Mouse (Mus musculus) mouse trophoblast stem cell (cell line): Measurements from ENCODE around the gene Gmds.

Source experiments
- in situ Hi-C, 2 experiments: fragments of 300-500 bp; cut with MseI, MboI; formaldehyde crosslinking; loops; 2 replicates in 1 of 2; 3 replicates in 1 of 2; pipeline ENCODE4 v1.15.1; 2025

Gene Gmds

GRCm38 (mm10) chr13:31878805-31879477 is 459.6 kb downstream of the Gmds start:
- in situ Hi-C loops, result no loop called here

- in situ Hi-C loops, result no loop called here
Measured at GRCm38 (mm10) chr13:31877061-31877460, 461.5 kb downstream of the Gmds start.

GRCm38 (mm10) chr13:31874427-31874826 is 464.1 kb downstream of the Gmds start:
- in situ Hi-C loops, result no loop called here

GRCm38 (mm10) chr13:31873269-31873668 is 465.3 kb downstream of the Gmds start:
- in situ Hi-C loops, result no loop called here

GRCm38 (mm10) chr13:31864786-31865185 is 473.8 kb downstream of the Gmds start:
- in situ Hi-C loops, result no loop called here

GRCm38 (mm10) chr13:31863461-31863860 is 475.1 kb downstream of the Gmds start:
- in situ Hi-C loops, result no loop called here

- in situ Hi-C loops, result no loop called here
Measured at GRCm38 (mm10) chr13:31860200-31860599, 478.3 kb downstream of the Gmds start.

GRCm38 (mm10) chr13:31854000-31854399 is 484.5 kb downstream of the Gmds start:
- in situ Hi-C loops, result no loop called here

- in situ Hi-C loops, result no loop called here
Measured at GRCm38 (mm10) chr13:31853564-31853963, 485.0 kb downstream of the Gmds start.

- in situ Hi-C loops, result no loop called here
Measured at GRCm38 (mm10) chr13:31849258-31849971, 489.1 kb downstream of the Gmds start.

GRCm38 (mm10) chr13:31835802-31836201 is 502.7 kb downstream of the Gmds start:
- in situ Hi-C loops, result no loop called here

- in situ Hi-C loops, result no loop called here
Measured at GRCm38 (mm10) chr13:31830332-31830731, 508.2 kb downstream of the Gmds start.

GRCm38 (mm10) chr13:31828446-31828845 is 510.1 kb downstream of the Gmds start:
- in situ Hi-C loops, result no loop called here

GRCm38 (mm10) chr13:31827820-31828332 is 510.7 kb downstream of the Gmds start:
- in situ Hi-C loops, result no loop called here

- in situ Hi-C loops, result no loop called here
Measured at GRCm38 (mm10) chr13:31827160-31827559, 511.4 kb downstream of the Gmds start.

GRCm38 (mm10) chr13:31825180-31825579 is 513.4 kb downstream of the Gmds start:
- in situ Hi-C loops, result no loop called here

GRCm38 (mm10) chr13:31823316-31823715 is 515.2 kb downstream of the Gmds start:
- in situ Hi-C loops, result no loop called here

- in situ Hi-C loops, result no loop called here
Measured at GRCm38 (mm10) chr13:31821050-31821449, 517.5 kb downstream of the Gmds start.

- in situ Hi-C loops, result no loop called here
Measured at GRCm38 (mm10) chr13:31820587-31821017, 517.9 kb downstream of the Gmds start.

GRCm38 (mm10) chr13:31819664-31820405 is 518.7 kb downstream of the Gmds start:
- in situ Hi-C loops, result no loop called here

GRCm38 (mm10) chr13:31818337-31818736 is 520.2 kb downstream of the Gmds start:
- in situ Hi-C loops, result no loop called here

- in situ Hi-C loops, result no loop called here
Measured at GRCm38 (mm10) chr13:31815383-31816003, 523.0 kb downstream of the Gmds start.
